Mouse (Mus musculus) forebrain, postnatal 0 days (tissue): Measurements from ENCODE around the gene Sos2. TPM values are rescaled to one million over a fixed set of nuclear protein-coding genes. Genes with fewer than 3 reads are reported as not detected.
"Not testable (repeated sequence)": the region's sequence is repeated elsewhere in the genome, so short reads cannot be mapped to it uniquely, and the experiment has no call there.

ENCODE experiments used
- ATAC-seq: fragments of 200-750 bp; cut with Nextera tagmentation; 2 replicates; pipeline ENCODE4 v1.8.0; 2017; ENCODE audit warnings: mild to moderate bottlenecking, moderate library complexity
- DNase-seq: peaks from one replicate; pipeline ENCODE4 v3.0.0-alpha.2; 2015
- H3K27ac ChIP-seq: fragments of 300-500 bp; sonication (generic); 2 replicates; pipeline ENCODE4 v1.5.1; 2014; ENCODE audit warnings: low read depth, mild to moderate bottlenecking, antibody characterized with exemption, low read length, moderate library complexity, mixed read lengths
- H3K27me3 ChIP-seq: fragments of 300-500 bp; sonication (generic); 2 replicates; pipeline ENCODE4 v1.6.1; 2014; ENCODE audit warnings: mild to moderate bottlenecking, low read length, mixed read lengths; ENCODE audit not compliant: insufficient read depth
- H3K36me3 ChIP-seq: fragments of 300-500 bp; sonication (generic); 2 replicates; pipeline ENCODE4 v1.6.1; 2014; ENCODE audit warnings: mild to moderate bottlenecking, moderate library complexity; ENCODE audit not compliant: insufficient read depth
- H3K4me1 ChIP-seq: fragments of 300-500 bp; sonication (generic); 2 replicates; pipeline ENCODE4 v1.6.1; 2014; ENCODE audit warnings: antibody characterized with exemption; ENCODE audit not compliant: insufficient read depth
- H3K4me2 ChIP-seq: fragments of 300-500 bp; sonication (generic); 2 replicates; pipeline ENCODE4 v1.6.1; 2014; ENCODE audit warnings: low read depth, mild to moderate bottlenecking, moderate library complexity
- H3K4me3 ChIP-seq: fragments of 300-500 bp; sonication (generic); 2 replicates; pipeline ENCODE4 v1.5.1; 2014; ENCODE audit warnings: low read depth, low read length, mixed read lengths
- H3K9ac ChIP-seq: fragments of 300-500 bp; sonication (generic); 2 replicates; pipeline ENCODE4 v1.6.1; 2014; ENCODE audit warnings: mild to moderate bottlenecking
- H3K9me3 ChIP-seq: fragments of 300-500 bp; sonication (generic); 2 replicates; pipeline ENCODE4 v1.6.1; 2016; ENCODE audit warnings: low read length
- CTCF ChIP-seq: sonication (generic); IDR thresholded peaks from 2 replicates; pipeline ENCODE4 v1.5.1; 2016; ENCODE audit warnings: antibody characterized with exemption, control low read depth, low read depth
- WGBS: fragments of 180-500 bp; shearing (Covaris S2); extraction: QIAGEN DNeasy Blood & Tissue Kit; methylation state at CpG from one replicate; pipeline ENCODE4 v1.1.7; 2014; 5-methylcytosine and 5-hydroxymethylcytosine counted together
- polyA plus RNA-seq: library from polyadenylated mRNA; unstranded; fragments of >200 nt; fragmentation: Nextera tagmentation; extraction: Ambion mirVana; gene quantifications from 2 replicates; pipeline ENCODE4 v1.2.1, GENCODE M21; 2015
- total RNA-seq: library from RNA; depleted of rRNA; stranded (reverse); fragments of >200 nt; gene quantifications from 2 replicates; pipeline ENCODE4 v1.2.3, GENCODE M21; 2014

Gene Sos2
- total and polyA plus RNA-seq, 2 experiments from 2014 or later: 5.6 to 30.4 TPM

- Histone ChIP-seq H3K4me1 (no peaks in the 10 kb centered on the region), H3K9ac (no peak overlapping the region), H3K27ac (no peak overlapping the region), H3K4me2 (no peak overlapping the region), H3K9me3 (no peaks in the 10 kb centered on the region), H3K4me3 (no peak overlapping the region), H3K36me3 (peaks cover 19% of the 10 kb centered on the region), H3K27me3 (no peaks in the 10 kb centered on the region)
- TF ChIP-seq CTCF: no peak
- ATAC-seq (peak; percentile 45; the same call in 1 of the 2 replicates), DNase-seq (peak; percentile 67)
- WGBS: 20% methylated on average over 3 of the region's 3 CpGs
Measured at GRCm38 (mm10) chr12:69644877-69645276, 36.8 kb downstream of the Sos2 start.

GRCm38 (mm10) chr12:69642877-69643276 lies 38.8 kb downstream of the Sos2 start:
- DNase-seq (no peak), ATAC-seq (no peak)
- H3K4me3 ChIP-seq: no peak overlapping the region
- peaks cover 23% of the 10 kb centered on the region for H3K36me3 ChIP-seq
- no peak overlapping the region for H3K27ac ChIP-seq
- no peaks in the 10 kb centered on the region for H3K4me1 ChIP-seq
- WGBS: 91% methylated on average over 5 of the region's 5 CpGs
- no peak overlapping the region for H3K4me2 ChIP-seq
- no peak overlapping the region for H3K9ac ChIP-seq
- H3K9me3 ChIP-seq: no peaks in the 10 kb centered on the region
- H3K27me3 ChIP-seq: no peaks in the 10 kb centered on the region
- no peak for TF ChIP-seq CTCF

- WGBS: 86% methylated on average over 3 of the region's 3 CpGs
- peaks cover 18% of the 10 kb centered on the region for H3K36me3 ChIP-seq
- H3K27me3 ChIP-seq: no peaks in the 10 kb centered on the region
- DNase-seq (peak; percentile 16), ATAC-seq (no peak)
- H3K27ac ChIP-seq: no peak overlapping the region
- no peaks in the 10 kb centered on the region for H3K4me1 ChIP-seq
- H3K9me3 ChIP-seq: no peaks in the 10 kb centered on the region
- H3K4me3 ChIP-seq: no peak overlapping the region
- no peak overlapping the region for H3K4me2 ChIP-seq
- TF ChIP-seq CTCF: peak; percentile 45; the same call in 1 of the 2 replicates
- no peak overlapping the region for H3K9ac ChIP-seq
Measured at GRCm38 (mm10) chr12:69634761-69635160, 46.9 kb downstream of the Sos2 start.

- WGBS: 98% methylated on average over 5 of the region's 5 CpGs
- H3K9me3 ChIP-seq, ATAC-seq, H3K4me2 ChIP-seq, H3K9ac ChIP-seq, H3K27me3 ChIP-seq, DNase-seq, H3K27ac ChIP-seq, H3K4me3 ChIP-seq, H3K4me1 ChIP-seq: not testable (repeated sequence)
- peaks cover 27% of the 10 kb centered on the region for H3K36me3 ChIP-seq
Measured at GRCm38 (mm10) chr12:69618590-69618989, 63.1 kb downstream of the Sos2 start.

- 94% methylated on average over 2 of the region's 2 CpGs for WGBS
- Histone ChIP-seq H3K4me2 (no peak overlapping the region), H3K4me3 (no peak overlapping the region), H3K27me3 (no peaks in the 10 kb centered on the region), H3K27ac (no peak overlapping the region), H3K36me3 (peaks cover 11% of the 10 kb centered on the region), H3K9me3 (no peaks in the 10 kb centered on the region), H3K9ac (no peak overlapping the region), H3K4me1 (no peaks in the 10 kb centered on the region)
- TF ChIP-seq CTCF: no peak
- no peak for DNase-seq
- ATAC-seq: no peak
Measured at GRCm38 (mm10) chr12:69604367-69604766, 77.3 kb downstream of the Sos2 start.

- WGBS: 76% methylated on average over 4 of the region's 4 CpGs
- no peak overlapping the region for H3K4me2 ChIP-seq
Measured at GRCm38 (mm10) chr12:69597446-69597845, 84.2 kb downstream of the Sos2 start.

GRCm38 (mm10) chr12:69593130-69593529 lies 88.5 kb downstream of the Sos2 start:
- no peak overlapping the region for H3K4me3 ChIP-seq
- H3K4me2 ChIP-seq: no peak overlapping the region
- TF ChIP-seq CTCF: no peak
- H3K9me3 ChIP-seq: no peaks in the 10 kb centered on the region
- H3K4me1 ChIP-seq: no peaks in the 10 kb centered on the region
- ATAC-seq (no peak), DNase-seq (no peak)
- H3K9ac ChIP-seq: no peak overlapping the region
- WGBS: 84% methylated on average over 5 of the region's 5 CpGs
- peaks cover 26% of the 10 kb centered on the region for H3K36me3 ChIP-seq
- H3K27ac ChIP-seq: no peak overlapping the region
- H3K27me3 ChIP-seq: no peaks in the 10 kb centered on the region

More at GRCm38 (mm10) chr12:69597446-69597845, 84.2 kb downstream of the Sos2 start:
- H3K27me3 ChIP-seq: no peaks in the 10 kb centered on the region
- no peak overlapping the region for H3K27ac ChIP-seq
- H3K9ac ChIP-seq: no peak overlapping the region
- TF ChIP-seq CTCF: no peak
- no peak for DNase-seq
- ATAC-seq: no peak
- no peaks in the 10 kb centered on the region for H3K4me1 ChIP-seq
- H3K36me3 ChIP-seq: peaks cover 9% of the 10 kb centered on the region
- no peak overlapping the region for H3K4me3 ChIP-seq
- no peaks in the 10 kb centered on the region for H3K9me3 ChIP-seq

GRCm38 (mm10) chr12:69583270-69583629 lies 98.4 kb downstream of the Sos2 start:
- DNase-seq (no peak), ATAC-seq (peak; percentile 15; the same call in 1 of the 2 replicates)
- TF ChIP-seq CTCF: no peak
- peak overlapping the region; percentile 84 for H3K27ac ChIP-seq
- WGBS: 27% methylated on average over 5 of the region's 5 CpGs
- H3K9me3 ChIP-seq: no peaks in the 10 kb centered on the region
- peaks cover 29% of the 10 kb centered on the region for H3K36me3 ChIP-seq
- no peaks in the 10 kb centered on the region for H3K27me3 ChIP-seq
- peak overlapping the region; percentile 71 for H3K4me3 ChIP-seq
- peaks cover 9% of the 10 kb centered on the region; the same call in 1 of the 2 replicates for H3K4me1 ChIP-seq
- peak overlapping the region; percentile 83 for H3K9ac ChIP-seq
- H3K4me2 ChIP-seq: peak overlapping the region; percentile 63
